Mouse (Mus musculus) kidney, adult 2 months (tissue): ENCODE results near the gene Ubxn4. TPM values are rescaled to one million over a fixed set of nuclear protein-coding genes. Genes with fewer than 3 reads are reported as not detected.

Experiments
- DNase-seq: peaks from one replicate; pipeline ENCODE4 v3.0.0; 2021
- H3K27ac ChIP-seq: fragments of 200-500 bp; 2 replicates; pipeline ENCODE4 v1.5.1; 2012; ENCODE audit warnings: low read depth, low read length, control low read depth, inconsistent platforms; ENCODE audit not compliant: insufficient read depth
- H3K27me3 ChIP-seq: fragments of 200-500 bp; replicated peaks from 2 replicates; pipeline ENCODE4 v1.6.1; 2012; ENCODE audit warnings: mild to moderate bottlenecking, moderate library complexity, low read length, inconsistent platforms; ENCODE audit not compliant: control insufficient read depth, insufficient read depth
- H3K36me3 ChIP-seq: fragments of 200-500 bp; 2 replicates; pipeline ENCODE4 v1.6.1; 2012; ENCODE audit warnings: mild to moderate bottlenecking, moderate library complexity, low read length, inconsistent platforms; ENCODE audit not compliant: control insufficient read depth, insufficient read depth
- H3K4me1 ChIP-seq: fragments of 200-500 bp; 2 replicates; pipeline ENCODE4 v1.6.1; 2011; ENCODE audit warnings: low read length; ENCODE audit not compliant: control insufficient read depth, insufficient read depth
- H3K4me3 ChIP-seq: fragments of 200-500 bp; 2 replicates; pipeline ENCODE4 v1.5.1; 2011; ENCODE audit warnings: mild to moderate bottlenecking, low read depth, low read length, control low read depth; ENCODE audit not compliant: insufficient read depth
- CTCF ChIP-seq: fragments of 200-500 bp; conservative IDR thresholded peaks from 2 replicates; pipeline ENCODE4 v1.5.1; 2011; ENCODE audit warnings: low read depth, mild to moderate bottlenecking, control low read depth, low read length, moderate library complexity, mixed read lengths; ENCODE audit not compliant: insufficient read depth, insufficient read length
- POLR2A ChIP-seq: fragments of 200-500 bp; IDR thresholded peaks from one replicate; pipeline ENCODE4 v1.6.1; 2011; ENCODE audit warnings: low read depth, low read length, control low read depth
- WGBS: fragments of 180-500 bp; shearing (Covaris S2); methylation state at CpG from one replicate; pipeline ENCODE4 v1.1.7; 2018; 5-methylcytosine and 5-hydroxymethylcytosine counted together
- polyA plus RNA-seq: library from polyadenylated mRNA; depleted of rRNA; stranded (reverse); fragments of >200 nt; gene quantifications from 2 replicates; pipeline ENCODE4 v1.2.3, GENCODE M21; 2012

The Ubxn4 gene
- polyA plus RNA-seq, 1 experiment = 21.0 TPM

GRCm38 (mm10) chr1:128282924-128283323 is 39.2 kb downstream of the Ubxn4 start:
- Histone ChIP-seq H3K27me3 (no peaks in the 10 kb centered on the region), H3K36me3 (peaks cover 6% of the 10 kb centered on the region), H3K27ac (no peak overlapping the region), H3K4me3 (no peak overlapping the region), H3K4me1 (no peaks in the 10 kb centered on the region)
- WGBS = 97% methylated on average over 3 of the region's 3 CpGs
- no peak for DNase-seq
- TF ChIP-seq POLR2A = no peak
- TF ChIP-seq CTCF = no peak

GRCm38 (mm10) chr1:128284157-128284690 is 40.5 kb downstream of the Ubxn4 start:
- no peak for DNase-seq
- H3K4me1 ChIP-seq = no peaks in the 10 kb centered on the region
- H3K4me3 ChIP-seq = no peak overlapping the region
- TF ChIP-seq POLR2A (no peak), CTCF (no peak)
- H3K36me3 ChIP-seq = peaks cover 4% of the 10 kb centered on the region
- H3K27ac ChIP-seq = no peak overlapping the region
- no peaks in the 10 kb centered on the region for H3K27me3 ChIP-seq
- WGBS = 78% methylated on average over 8 of the region's 8 CpGs

- Histone ChIP-seq H3K4me3 (no peak overlapping the region), H3K4me1 (no peaks in the 10 kb centered on the region), H3K27me3 (no peaks in the 10 kb centered on the region), H3K27ac (no peak overlapping the region), H3K36me3 (no peaks in the 10 kb centered on the region)
- DNase-seq = no peak
- no peak for TF ChIP-seq CTCF
- no peak for TF ChIP-seq POLR2A
- WGBS = 89% methylated on average over 9 of the region's 9 CpGs
Observed at GRCm38 (mm10) chr1:128285136-128285535, 41.4 kb downstream of the Ubxn4 start.

GRCm38 (mm10) chr1:128290295-128290694 is 46.5 kb downstream of the Ubxn4 start:
- WGBS = 93% methylated on average over 5 of the region's 5 CpGs
- DNase-seq = no peak
- TF ChIP-seq POLR2A = no peak
- TF ChIP-seq CTCF = no peak
- H3K4me3 ChIP-seq = no peak overlapping the region
- H3K27me3 ChIP-seq = no peaks in the 10 kb centered on the region
- H3K4me1 ChIP-seq = no peaks in the 10 kb centered on the region
- no peak overlapping the region for H3K27ac ChIP-seq
- no peaks in the 10 kb centered on the region for H3K36me3 ChIP-seq

- H3K4me3 ChIP-seq = no peak overlapping the region
- H3K4me1 ChIP-seq = no peaks in the 10 kb centered on the region
- H3K27me3 ChIP-seq = no peaks in the 10 kb centered on the region
- no peak for DNase-seq
- TF ChIP-seq POLR2A = no peak
- TF ChIP-seq CTCF = no peak
- no peaks in the 10 kb centered on the region for H3K36me3 ChIP-seq
- no peak overlapping the region for H3K27ac ChIP-seq
- 80% methylated on average over 12 of the region's 12 CpGs for WGBS
Observed at GRCm38 (mm10) chr1:128293524-128293923, 49.8 kb downstream of the Ubxn4 start.

GRCm38 (mm10) chr1:128295296-128295695 is 51.5 kb downstream of the Ubxn4 start:
- Histone ChIP-seq H3K36me3 (no peaks in the 10 kb centered on the region), H3K4me3 (no peak overlapping the region), H3K27me3 (no peaks in the 10 kb centered on the region), H3K27ac (no peak overlapping the region), H3K4me1 (no peaks in the 10 kb centered on the region)
- TF ChIP-seq CTCF (no peak), POLR2A (no peak)
- 71% methylated on average over 8 of the region's 8 CpGs for WGBS
- no peak for DNase-seq

- H3K27ac ChIP-seq = no peak overlapping the region
- WGBS = 71% methylated on average over 5 of the region's 5 CpGs
- no peak overlapping the region for H3K4me3 ChIP-seq
- H3K27me3 ChIP-seq = no peaks in the 10 kb centered on the region
- TF ChIP-seq POLR2A (no peak), CTCF (no peak)
- H3K36me3 ChIP-seq = no peaks in the 10 kb centered on the region
- DNase-seq = no peak
- H3K4me1 ChIP-seq = no peaks in the 10 kb centered on the region
Observed at GRCm38 (mm10) chr1:128295717-128296528, 52.2 kb downstream of the Ubxn4 start.
